Mouse (Mus musculus): ENCODE data around the gene Usp43.

GRCm38 (mm10) chr11:67805538-67805937, 116.4 kb downstream of the Usp43 start:
- TF ChIP-seq CTCF (IDR thresholded peaks at IDR 0.05; ENCODE audit: extremely low read depth, insufficient read depth, insufficient read length, insufficient replicate concordance): no peak
- no peak for TF ChIP-seq POLR2A (IDR thresholded peaks at IDR 0.05; ENCODE audit: low read depth, low read length)

Measured in spleen, adult 2 months (tissue).